Mouse (Mus musculus) embryonic facial prominence, embryonic 11.5 days (tissue): Measurements from ENCODE around the gene Nos1ap. TPM values are rescaled to one million over a fixed set of nuclear protein-coding genes. Genes with fewer than 3 reads are reported as not detected.

ENCODE experiments used
- ATAC-seq: fragments of 200-750 bp; cut with Nextera tagmentation; replicated peaks from 2 replicates; pipeline ENCODE4 v1.8.0; 2017; ENCODE audit warnings: low read depth; ENCODE audit not compliant: insufficient number of reproducible peaks, low FRiP score, low TSS enrichment
- DNase-seq: peaks from one replicate; pipeline ENCODE4 v3.0.0-alpha.2; 2015; ENCODE audit warnings: low spot score
- H3K27ac ChIP-seq: fragments of 300-500 bp; sonication (generic); replicated peaks from 2 replicates; pipeline ENCODE4 v1.5.1; 2014; ENCODE audit warnings: mild to moderate bottlenecking, low read depth, low read length, control low read depth
- H3K27me3 ChIP-seq: fragments of 300-500 bp; sonication (generic); 2 replicates; pipeline ENCODE4 v1.6.1; 2014; ENCODE audit warnings: mild to moderate bottlenecking, low read length, moderate library complexity, mixed read lengths; ENCODE audit not compliant: control insufficient read depth, insufficient read depth
- H3K36me3 ChIP-seq: fragments of 300-500 bp; sonication (generic); replicated peaks from 2 replicates; pipeline ENCODE4 v1.6.1; 2014; ENCODE audit warnings: low read depth, mild to moderate bottlenecking, low read length, moderate library complexity, mixed read lengths; ENCODE audit not compliant: control insufficient read depth, insufficient read depth
- H3K4me1 ChIP-seq: fragments of 300-500 bp; sonication (generic); 2 replicates; pipeline ENCODE4 v1.6.1; 2014; ENCODE audit warnings: low read length, mixed read lengths; ENCODE audit not compliant: control insufficient read depth, insufficient read depth
- H3K4me2 ChIP-seq: fragments of 300-500 bp; sonication (generic); 2 replicates; pipeline ENCODE4 v1.6.1; 2014; ENCODE audit warnings: low read depth, mild to moderate bottlenecking, control low read depth, low read length, moderate library complexity
- H3K4me3 ChIP-seq: fragments of 300-500 bp; sonication (generic); 2 replicates; pipeline ENCODE4 v1.5.1; 2014; ENCODE audit warnings: low read depth, low read length, control low read depth
- H3K9ac ChIP-seq: fragments of 300-500 bp; sonication (generic); replicated peaks from 2 replicates; pipeline ENCODE4 v1.6.1; 2014; ENCODE audit warnings: mild to moderate bottlenecking, control low read depth, low read length
- H3K9me3 ChIP-seq: fragments of 300-500 bp; sonication (generic); replicated peaks from 2 replicates; pipeline ENCODE4 v1.6.1; 2016; ENCODE audit warnings: mild to moderate bottlenecking, low read length, inconsistent platforms, mixed read lengths; ENCODE audit not compliant: control insufficient read depth
- WGBS: fragments of 180-500 bp; shearing (Covaris S2); extraction: QIAGEN DNeasy Blood & Tissue Kit; methylation state at CpG from one replicate; pipeline ENCODE4 v1.1.7; 2014; 5-methylcytosine and 5-hydroxymethylcytosine counted together
- polyA plus RNA-seq: library from polyadenylated mRNA; unstranded; fragments of >200 nt; fragmentation: Nextera tagmentation; extraction: Ambion mirVana; gene quantifications from 2 replicates; pipeline ENCODE4 v1.2.1, GENCODE M21; 2014

Nos1ap gene
- polyA plus RNA-seq, 1 experiment from 2014 or later, result 5.1 TPM

GRCm38 (mm10) chr1:170440367-170440766 lies 149.3 kb downstream of the Nos1ap start:
- no peak for ATAC-seq
- 89% methylated on average over 10 of the region's 10 CpGs for WGBS
- DNase-seq, result no peak

GRCm38 (mm10) chr1:170438471-170439151 lies 151.1 kb downstream of the Nos1ap start:
- Histone ChIP-seq H3K36me3 (no peaks in the 10 kb centered on the region), H3K27ac (no peak overlapping the region), H3K9ac (no peak overlapping the region), H3K27me3 (no peaks in the 10 kb centered on the region), H3K4me2 (no peak overlapping the region), H3K4me3 (no peak overlapping the region), H3K4me1 (no peaks in the 10 kb centered on the region), H3K9me3 (no peaks in the 10 kb centered on the region)
- 48% methylated on average over 7 of the region's 7 CpGs for WGBS
- peak; percentile 31 for DNase-seq
- no peak for ATAC-seq

More at GRCm38 (mm10) chr1:170440367-170440766, 149.3 kb downstream of the Nos1ap start:
- H3K9ac ChIP-seq, result no peak overlapping the region
- H3K4me3 ChIP-seq, result no peak overlapping the region
- H3K27ac ChIP-seq, result no peak overlapping the region
- no peaks in the 10 kb centered on the region for H3K27me3 ChIP-seq
- H3K4me2 ChIP-seq, result no peak overlapping the region
- H3K9me3 ChIP-seq, result no peaks in the 10 kb centered on the region
- no peaks in the 10 kb centered on the region for H3K4me1 ChIP-seq
- no peaks in the 10 kb centered on the region for H3K36me3 ChIP-seq

GRCm38 (mm10) chr1:170434146-170434545 lies 155.5 kb downstream of the Nos1ap start:
- no peak overlapping the region for H3K4me2 ChIP-seq
- H3K4me3 ChIP-seq, result no peak overlapping the region
- H3K9me3 ChIP-seq, result no peaks in the 10 kb centered on the region
- H3K36me3 ChIP-seq, result no peaks in the 10 kb centered on the region
- no peak for ATAC-seq
- no peaks in the 10 kb centered on the region for H3K4me1 ChIP-seq
- H3K9ac ChIP-seq, result no peak overlapping the region
- WGBS, result 83% methylated on average over 4 of the region's 4 CpGs
- no peak for DNase-seq
- H3K27ac ChIP-seq, result no peak overlapping the region
- H3K27me3 ChIP-seq, result no peaks in the 10 kb centered on the region

- H3K36me3 ChIP-seq, result no peaks in the 10 kb centered on the region
- H3K9me3 ChIP-seq, result no peaks in the 10 kb centered on the region
- H3K27me3 ChIP-seq, result no peaks in the 10 kb centered on the region
- no peak overlapping the region for H3K4me3 ChIP-seq
- no peak for ATAC-seq
- H3K27ac ChIP-seq, result no peak overlapping the region
- H3K4me1 ChIP-seq, result no peaks in the 10 kb centered on the region
- no peak overlapping the region for H3K4me2 ChIP-seq
- H3K9ac ChIP-seq, result no peak overlapping the region
- no peak for DNase-seq
Observed at GRCm38 (mm10) chr1:170433661-170434060, 156.0 kb downstream of the Nos1ap start.

DNA sequence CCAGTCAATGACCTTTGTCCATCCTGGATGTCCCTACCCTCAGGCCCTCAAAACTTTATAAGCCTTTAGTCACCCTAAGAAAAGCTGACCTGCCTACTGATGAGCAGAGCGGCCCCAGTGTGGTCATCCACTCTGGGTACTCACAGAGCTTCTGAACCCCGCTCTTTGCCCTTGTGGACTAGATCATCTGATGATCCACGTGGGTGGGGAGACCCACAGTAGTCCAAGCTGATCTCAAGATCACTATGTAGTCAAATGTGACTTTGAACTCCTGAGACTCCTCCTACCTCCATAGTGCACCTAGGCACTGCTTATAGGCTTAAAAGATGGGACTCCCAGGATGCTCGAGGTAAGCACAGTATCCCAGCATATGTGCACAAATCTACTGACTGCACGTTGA lies 157.4 kb downstream of the Nos1ap start:
- H3K27me3 ChIP-seq, result no peaks in the 10 kb centered on the region
- H3K27ac ChIP-seq, result no peak overlapping the region
- H3K36me3 ChIP-seq, result no peaks in the 10 kb centered on the region
- H3K4me2 ChIP-seq, result no peak overlapping the region
- H3K9ac ChIP-seq, result no peak overlapping the region
- H3K4me3 ChIP-seq, result no peak overlapping the region
- H3K4me1 ChIP-seq, result no peaks in the 10 kb centered on the region
- ATAC-seq (no peak), DNase-seq (no peak)
- WGBS, result 84% methylated on average over 5 of the region's 5 CpGs
- H3K9me3 ChIP-seq, result no peaks in the 10 kb centered on the region

DNA sequence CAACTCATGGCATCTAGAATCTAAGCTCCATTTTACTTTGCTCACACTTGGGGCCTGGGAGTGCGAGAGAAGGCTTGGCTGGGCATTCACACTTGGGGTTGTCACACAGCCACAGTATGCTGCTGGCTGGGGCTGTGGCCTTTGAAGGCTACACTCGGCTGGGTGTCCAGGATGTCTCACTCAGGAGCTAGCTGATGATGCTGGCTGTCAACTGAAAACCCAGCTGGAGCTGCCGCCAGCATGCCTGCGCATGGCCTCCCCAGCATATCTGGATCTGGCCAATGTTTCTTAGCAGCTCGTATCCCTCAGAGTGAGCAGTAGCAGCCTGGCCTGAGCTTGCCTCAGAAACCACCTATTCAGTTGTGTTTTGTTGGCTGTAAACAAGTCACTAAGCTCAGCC lies 158.3 kb downstream of the Nos1ap start:
- Histone ChIP-seq H3K27ac (no peak overlapping the region), H3K36me3 (no peaks in the 10 kb centered on the region), H3K4me1 (no peaks in the 10 kb centered on the region), H3K4me3 (no peak overlapping the region), H3K27me3 (no peaks in the 10 kb centered on the region), H3K9ac (no peak overlapping the region), H3K9me3 (no peaks in the 10 kb centered on the region), H3K4me2 (no peak overlapping the region)
- DNase-seq (no peak), ATAC-seq (no peak)
- WGBS, result 67% methylated on average over 5 of the region's 5 CpGs

- H3K36me3 ChIP-seq, result no peaks in the 10 kb centered on the region
- 92% methylated on average over 7 of the region's 7 CpGs for WGBS
- H3K9ac ChIP-seq, result no peak overlapping the region
- DNase-seq (no peak), ATAC-seq (no peak)
- no peak overlapping the region for H3K4me2 ChIP-seq
- no peak overlapping the region for H3K4me3 ChIP-seq
- no peaks in the 10 kb centered on the region for H3K9me3 ChIP-seq
- no peak overlapping the region for H3K27ac ChIP-seq
- no peaks in the 10 kb centered on the region for H3K27me3 ChIP-seq
- H3K4me1 ChIP-seq, result no peaks in the 10 kb centered on the region
Observed at GRCm38 (mm10) chr1:170430660-170431059, 159.0 kb downstream of the Nos1ap start.

GRCm38 (mm10) chr1:170429656-170430055 lies 160.0 kb downstream of the Nos1ap start:
- 77% methylated on average over 6 of the region's 6 CpGs for WGBS
- DNase-seq, result no peak
- Histone ChIP-seq H3K36me3 (no peaks in the 10 kb centered on the region), H3K9me3 (no peaks in the 10 kb centered on the region), H3K27me3 (no peaks in the 10 kb centered on the region), H3K27ac (no peak overlapping the region), H3K4me1 (no peaks in the 10 kb centered on the region), H3K9ac (no peak overlapping the region), H3K4me3 (no peak overlapping the region), H3K4me2 (no peak overlapping the region)
- ATAC-seq, result no peak
